Mouse (Mus musculus): Measurements from ENCODE around the gene Olfr1196. TPM values are rescaled to one million over a fixed set of nuclear protein-coding genes. Genes with fewer than 3 reads are reported as not detected.

Olfr1196 gene
- not detected for total RNA-seq (2023)

DNA sequence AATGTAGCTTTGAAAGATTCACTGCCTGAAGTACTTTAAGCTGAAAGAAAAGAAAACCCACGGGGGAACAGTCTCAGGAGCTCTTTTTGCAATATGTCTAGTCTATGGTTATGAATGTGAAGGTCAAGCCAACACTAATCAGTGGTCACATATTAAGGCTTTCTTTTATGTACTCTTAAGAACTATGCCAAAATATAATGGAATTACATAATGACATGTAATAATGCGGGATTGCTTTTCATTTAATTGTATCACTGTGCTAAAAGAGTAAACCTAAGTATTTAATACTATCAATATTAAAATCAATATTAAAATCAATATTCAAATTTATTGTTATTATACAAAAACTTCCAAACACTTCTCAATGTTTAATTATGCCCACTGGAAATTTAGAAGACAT, at the start of gene Olfr1196:
TSS of gene Olfr1196 (minus strand) at position 101 of the 400 bp plus-strand sequence.

DNA sequence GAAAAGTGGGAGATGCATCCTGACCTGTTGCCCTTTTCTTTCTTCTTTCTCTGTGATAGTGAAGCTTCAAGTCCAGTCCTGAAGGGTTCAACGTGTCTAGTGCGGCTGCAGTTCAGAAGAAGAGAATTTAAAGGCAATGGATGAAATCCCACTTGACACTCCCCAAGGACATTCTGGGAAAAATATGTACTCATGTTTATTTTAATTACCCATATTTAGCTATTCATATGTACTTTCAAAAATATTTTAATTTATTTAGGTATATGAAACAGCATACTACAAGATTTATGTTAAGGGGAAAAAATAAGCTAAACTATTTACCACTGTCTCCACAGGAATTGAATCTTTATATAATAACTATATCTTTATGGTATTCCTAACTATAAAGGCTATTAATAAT, 46.9 kb upstream of the Olfr1196 start, which contains the start of gene Olfr1198:
TSS of gene Olfr1198 (minus strand) at position 101 of the 400 bp plus-strand sequence.

DNA sequence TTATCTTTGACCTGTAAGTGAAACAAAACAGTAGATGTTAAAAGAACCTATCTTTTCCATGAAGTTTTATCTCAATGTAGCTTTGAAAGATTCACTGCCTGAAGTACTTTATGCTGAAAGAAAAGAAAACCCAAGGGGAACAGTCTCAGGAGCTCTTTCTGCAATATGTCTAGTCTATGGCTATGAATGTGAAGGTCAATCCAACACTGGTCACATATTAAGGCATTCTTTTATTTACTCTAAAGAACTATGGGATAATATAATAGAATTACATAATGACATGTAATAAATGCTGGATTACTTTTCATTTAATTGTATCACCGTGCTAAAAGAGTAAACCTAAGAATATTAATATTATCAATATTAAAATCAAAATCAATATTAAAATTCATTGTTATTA, 27.9 kb upstream of the Olfr1196 start, which contains the start of gene Olfr1197:
TSS of gene Olfr1197 (minus strand) at position 101 of the 400 bp plus-strand sequence.

DNA sequence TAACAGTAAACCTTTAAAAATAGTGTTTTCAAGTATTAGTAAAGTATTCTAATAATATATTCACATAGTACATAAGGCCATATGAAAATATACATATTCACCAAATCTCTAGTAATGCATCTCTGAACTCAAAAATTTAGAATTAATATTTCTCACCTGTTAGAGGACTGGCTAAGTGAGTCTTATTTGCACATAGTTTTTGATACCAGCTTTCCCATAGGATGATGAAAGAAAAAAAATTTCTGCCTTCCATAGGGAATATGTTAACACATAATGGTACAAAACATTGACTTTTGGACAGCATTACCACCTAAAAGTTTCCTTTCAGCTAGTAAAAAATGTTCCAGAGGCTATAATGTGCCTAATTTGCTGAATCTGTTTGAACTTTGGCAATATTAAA, 15.3 kb downstream of the Olfr1196 start, which contains the start of gene Olfr1195:
TSS of gene Olfr1195 (minus strand) at position 101 of the 400 bp plus-strand sequence.

DNA sequence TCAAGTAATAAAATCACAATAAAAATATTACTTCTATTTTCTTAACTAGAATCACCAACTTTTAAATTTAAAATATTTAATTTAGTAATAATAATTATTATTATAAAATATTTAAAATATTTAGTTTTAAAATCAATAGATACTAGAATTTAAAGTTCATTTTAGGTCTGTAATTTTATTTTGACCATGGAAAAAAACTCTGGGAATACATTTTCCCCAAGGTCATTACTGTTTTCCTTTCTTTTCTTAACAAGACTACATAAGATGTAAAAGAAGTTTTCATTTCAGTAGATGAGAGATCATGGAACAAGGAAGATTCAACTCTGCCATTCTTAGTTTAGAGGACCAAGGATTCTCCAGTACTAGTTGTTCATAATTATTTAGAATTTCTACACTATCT, 29.1 kb downstream of the Olfr1196 start, which contains the start of gene Olfr1193:
TSS of gene Olfr1193 (plus strand) at position 301 of the 400 bp plus-strand sequence.

DNA sequence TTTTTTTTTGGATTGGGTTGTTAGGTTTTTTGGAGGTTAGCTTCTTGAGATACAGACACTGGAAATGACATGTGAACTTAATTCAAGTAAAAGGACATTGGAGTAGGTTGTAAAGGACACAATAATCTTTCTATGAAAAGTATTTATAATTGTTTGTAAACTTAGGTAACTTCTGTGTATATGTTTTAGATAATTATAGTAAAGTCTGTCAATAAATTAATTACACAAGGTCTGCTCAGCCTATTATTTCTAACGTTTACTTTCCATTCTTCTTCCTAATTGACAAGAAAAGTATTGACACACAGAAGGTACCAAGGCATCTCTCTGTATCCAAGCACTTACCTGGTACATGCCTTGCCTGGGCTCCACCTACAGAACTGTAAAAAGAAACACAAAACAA, 56.2 kb downstream of the Olfr1196 start, which contains the start of gene Olfr1192-ps1:
TSS of gene Olfr1192-ps1 (plus strand) at position 301 of the 400 bp plus-strand sequence.

Other genes starting within 250 kb of the Olfr1196 start
- not detected for gene Olfr1183, start 249.7 kb downstream of the Olfr1196 start, total RNA-seq (2023)
- not detected for gene Olfr1184, start 221.0 kb downstream of the Olfr1196 start, total RNA-seq (2023)
- gene Olfr1185-ps1, start 211.3 kb downstream of the Olfr1196 start, total RNA-seq (2023), result not detected
- gene Olfr1186, start 186.0 kb downstream of the Olfr1196 start, total RNA-seq (2023), result not detected
- not detected for gene Olfr1188, start 147.7 kb downstream of the Olfr1196 start, total RNA-seq (2023)
- gene Olfr1189, start 118.1 kb downstream of the Olfr1196 start, total RNA-seq (2023), result not detected
- under 1 TPM; 0.04 to 0.18 TPM for gene Olfr1191-ps1, start 64.1 kb downstream of the Olfr1196 start, total RNA-seq (2023)
- gene Olfr1192-ps1, start 56.1 kb downstream of the Olfr1196 start, total RNA-seq (2023), result not detected
- gene Olfr1193, start 29.0 kb downstream of the Olfr1196 start, total RNA-seq (2023), result not detected
- not detected for gene Olfr1195, start 15.4 kb downstream of the Olfr1196 start, total RNA-seq (2023)
- gene Olfr1197, start 27.8 kb upstream of the Olfr1196 start, total RNA-seq (2023), result not detected
- gene Olfr1198, start 46.8 kb upstream of the Olfr1196 start, total RNA-seq (2023), result not detected
- not detected for gene Olfr1199, start 55.9 kb upstream of the Olfr1196 start, total RNA-seq (2023)
- gene Olfr1200, start 65.9 kb upstream of the Olfr1196 start, total RNA-seq (2023), result not detected
- not detected for gene Olfr1201, start 88.4 kb upstream of the Olfr1196 start, total RNA-seq (2023)
- gene Olfr1202, start 109.9 kb upstream of the Olfr1196 start, total RNA-seq (2023), result not detected
- not detected for gene Olfr1205, start 125.1 kb upstream of the Olfr1196 start, total RNA-seq (2023)
- not detected for gene Olfr1204, start 144.7 kb upstream of the Olfr1196 start, total RNA-seq (2023)
- gene Olfr1206, start 158.6 kb upstream of the Olfr1196 start, total RNA-seq (2023), result not detected
- not detected for gene Olfr1208, start 197.7 kb upstream of the Olfr1196 start, total RNA-seq (2023)
- gene Olfr1209, start 210.6 kb upstream of the Olfr1196 start, total RNA-seq (2023), result not detected
- not detected for gene Olfr1211, start 233.5 kb upstream of the Olfr1196 start, total RNA-seq (2023)
- gene Olfr1212, start 249.4 kb upstream of the Olfr1196 start, total RNA-seq (2023), result not detected